Mouse (Mus musculus): ENCODE results near the gene Flnc.
"Not testable (repeated sequence)": the region's sequence is repeated elsewhere in the genome, so short reads cannot be mapped to it uniquely, and the experiment has no call there.

Gene Flnc

DNA sequence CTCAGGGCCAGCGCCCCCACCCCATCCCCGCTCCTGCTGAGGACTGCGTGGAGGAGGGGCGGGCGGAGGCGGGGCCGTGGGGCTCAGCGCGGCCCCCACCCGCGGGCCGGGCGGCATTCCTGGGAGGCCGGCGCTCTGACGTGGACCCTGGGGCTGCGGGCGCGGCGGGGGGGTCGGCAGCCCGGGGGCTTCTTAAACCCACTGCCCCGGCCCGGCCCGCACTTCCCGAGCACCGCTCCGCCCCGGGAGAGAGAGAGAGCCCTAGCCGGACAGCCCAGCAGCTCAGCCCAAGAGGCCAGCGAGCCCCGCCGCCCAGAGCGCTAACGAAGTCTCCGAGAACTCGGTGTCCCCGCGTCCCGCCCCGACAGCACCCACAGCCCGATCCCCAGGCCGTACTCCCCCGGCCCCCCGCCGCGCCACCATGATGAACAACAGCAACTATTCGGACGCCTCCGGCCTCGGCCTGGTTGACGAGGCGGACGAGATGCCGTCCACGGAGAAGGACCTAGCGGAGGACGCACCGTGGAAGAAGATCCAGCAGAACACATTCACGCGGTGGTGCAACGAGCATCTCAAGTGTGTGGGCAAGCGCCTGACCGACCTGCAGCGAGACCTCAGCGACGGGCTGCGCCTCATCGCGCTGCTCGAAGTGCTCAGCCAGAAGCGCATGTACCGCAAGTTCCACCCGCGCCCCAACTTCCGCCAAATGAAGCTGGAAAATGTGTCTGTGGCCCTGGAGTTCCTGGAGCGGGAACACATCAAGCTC lies at the start of gene Flnc:
Gene Flnc, plus strand, starts transcription at position 219 of the 766 bp plus-strand sequence.
- peak; percentile 40 for DNase-seq (ENCODE audit: low spot score)

DNA sequence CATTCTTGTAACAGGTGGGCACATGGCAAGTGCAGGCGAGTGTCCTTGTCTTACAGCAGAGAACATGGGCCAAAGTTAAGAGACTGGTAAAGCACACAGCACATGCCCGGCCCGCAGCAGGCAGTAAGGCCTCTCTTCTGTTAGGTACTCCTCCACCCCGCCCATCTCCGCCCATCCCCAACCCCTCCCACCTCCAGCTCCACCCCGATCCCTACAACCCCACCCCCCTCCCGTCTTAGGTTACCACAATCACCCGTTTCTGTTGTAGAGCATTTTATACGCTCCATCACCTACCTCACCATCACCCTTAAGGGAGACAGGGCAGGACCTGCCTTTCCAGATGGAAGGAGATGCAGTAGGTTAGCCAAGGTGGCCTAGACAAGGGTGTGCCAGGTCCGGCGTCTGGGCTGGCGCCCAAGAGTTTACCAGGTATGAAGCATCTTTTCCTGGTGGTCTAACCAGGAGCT lies 45.0 kb upstream of the Flnc start, which contains the start of gene Opn1sw:
Gene Opn1sw, minus strand, starts transcription at position 417 of the 467 bp plus-strand sequence.
- no peak for DNase-seq (ENCODE audit: low spot score)

DNA sequence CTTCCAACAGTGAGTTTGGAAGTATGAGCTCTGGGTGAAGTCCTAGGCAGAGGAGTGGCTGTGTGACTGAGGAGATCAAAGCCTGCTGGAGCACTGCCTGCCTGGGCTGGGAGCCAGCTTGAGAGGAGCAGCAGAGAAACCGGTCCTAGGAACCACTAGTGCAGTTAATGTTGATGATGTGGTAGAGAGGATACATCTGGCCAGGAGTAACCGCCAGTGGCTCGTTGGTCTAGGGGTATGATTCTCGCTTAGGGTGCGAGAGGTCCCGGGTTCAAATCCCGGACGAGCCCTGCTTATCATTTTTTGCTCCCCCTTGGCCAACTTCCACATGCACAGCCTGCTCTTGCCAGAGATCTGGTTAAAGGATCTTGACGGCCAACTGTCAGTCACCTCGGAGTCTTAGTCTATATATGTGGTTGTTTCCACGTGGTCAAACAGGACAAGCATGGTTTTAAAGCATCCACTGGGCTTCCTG lies 44.4 kb upstream of the Flnc start:
- DNase-seq (ENCODE audit: low spot score), result peak; percentile 95

DNA sequence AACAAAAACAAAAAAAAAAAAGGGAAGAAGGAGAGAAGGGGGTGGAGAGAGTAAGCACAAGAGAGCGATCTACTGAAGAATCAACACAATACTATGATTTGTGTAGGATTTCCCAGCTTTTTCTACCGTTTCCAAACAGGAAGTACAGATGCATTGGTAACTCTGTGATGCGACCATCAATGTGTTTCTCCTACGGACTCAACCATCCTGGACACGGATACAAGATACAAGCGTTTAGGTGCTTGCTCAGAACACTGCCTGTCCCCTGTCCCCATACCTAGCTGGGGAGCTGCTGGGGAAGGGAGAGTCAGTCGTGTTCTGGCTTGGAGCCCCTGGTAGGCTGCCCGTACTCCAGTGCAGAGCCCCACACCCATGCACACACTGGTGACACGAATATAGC lies 43.6 kb upstream of the Flnc start:
- DNase-seq (ENCODE audit: low spot score), result no peak

DNA sequence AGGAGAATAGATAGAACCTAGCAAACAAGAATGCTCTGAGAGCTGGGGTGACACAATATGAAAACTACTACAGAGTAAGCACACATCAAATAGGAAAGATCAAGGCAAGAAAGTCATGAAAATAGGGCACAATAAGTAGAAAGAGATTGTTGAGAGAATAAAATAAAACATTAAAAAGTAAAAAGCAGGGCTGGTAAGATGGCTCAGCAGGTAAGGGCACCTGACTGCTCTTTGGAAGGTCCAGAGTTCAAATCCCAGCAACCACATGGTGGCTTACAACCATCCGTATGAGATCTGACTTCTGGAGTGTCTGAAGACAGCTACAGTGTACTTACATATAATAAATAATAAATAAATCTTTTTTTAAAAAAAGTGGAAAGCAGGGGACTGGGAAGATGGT lies 42.6 kb upstream of the Flnc start:
- not testable (repeated sequence) for DNase-seq (ENCODE audit: low spot score)

DNA sequence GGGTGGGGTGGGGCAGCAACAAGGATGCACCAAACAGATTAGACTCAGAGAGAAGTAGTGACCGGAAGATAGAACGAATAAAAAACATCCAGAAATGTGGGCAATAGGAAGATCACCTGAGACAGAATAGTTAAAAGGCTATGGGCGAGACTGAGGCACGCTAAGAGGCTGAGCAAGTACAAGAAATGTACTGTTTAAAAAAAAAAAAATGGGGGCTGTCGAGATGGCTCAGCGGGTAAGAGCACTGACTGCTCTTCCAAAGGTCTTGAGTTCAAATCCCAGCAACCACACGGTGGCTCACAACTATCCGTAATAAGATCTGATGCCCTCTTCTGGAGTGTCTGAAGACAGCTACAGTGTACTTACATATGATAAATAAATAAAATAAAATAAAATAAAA lies 41.8 kb upstream of the Flnc start:
- not testable (repeated sequence) for DNase-seq (ENCODE audit: low spot score)

DNA sequence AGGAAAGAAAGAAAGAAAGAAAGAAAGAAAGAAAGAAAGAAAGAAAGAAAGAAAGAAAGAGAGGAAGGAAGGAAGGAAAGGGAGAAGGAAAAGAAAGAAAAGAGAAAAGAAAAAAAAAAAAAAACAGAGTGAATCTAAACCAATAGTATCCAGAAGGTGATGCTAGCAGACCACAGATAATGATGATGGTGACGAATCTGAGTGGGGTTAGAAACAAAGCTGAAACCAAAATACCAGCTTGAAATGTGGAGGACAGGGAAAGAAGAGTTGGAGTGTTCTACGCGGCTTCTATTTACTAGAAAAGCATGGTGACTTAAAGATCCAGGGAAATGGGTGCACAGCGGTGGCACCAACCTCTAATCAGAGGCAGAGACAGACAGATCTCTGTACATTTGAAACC lies 41.3 kb upstream of the Flnc start:
- peak; percentile 37 for DNase-seq (ENCODE audit: low spot score)

DNA sequence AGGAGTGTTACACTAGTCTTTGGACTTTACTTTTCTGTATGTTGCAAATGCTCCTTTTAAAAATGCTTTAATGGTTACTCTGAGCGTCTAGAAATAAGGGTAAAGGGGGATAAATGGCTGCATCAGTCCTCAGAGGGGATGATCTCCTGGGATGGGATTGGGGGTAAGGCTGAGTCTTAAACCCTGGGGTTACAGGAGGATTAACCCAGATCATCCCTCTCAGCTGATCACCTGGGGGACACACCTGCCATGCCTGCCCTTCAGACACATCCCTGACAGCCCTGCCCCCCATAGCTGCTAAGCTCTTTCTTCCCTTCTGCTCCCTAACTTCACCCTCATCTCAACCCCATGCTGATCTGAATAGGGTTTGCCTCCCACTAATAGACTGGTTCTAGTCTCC lies 38.8 kb upstream of the Flnc start:
- DNase-seq (ENCODE audit: low spot score), result no peak

DNA sequence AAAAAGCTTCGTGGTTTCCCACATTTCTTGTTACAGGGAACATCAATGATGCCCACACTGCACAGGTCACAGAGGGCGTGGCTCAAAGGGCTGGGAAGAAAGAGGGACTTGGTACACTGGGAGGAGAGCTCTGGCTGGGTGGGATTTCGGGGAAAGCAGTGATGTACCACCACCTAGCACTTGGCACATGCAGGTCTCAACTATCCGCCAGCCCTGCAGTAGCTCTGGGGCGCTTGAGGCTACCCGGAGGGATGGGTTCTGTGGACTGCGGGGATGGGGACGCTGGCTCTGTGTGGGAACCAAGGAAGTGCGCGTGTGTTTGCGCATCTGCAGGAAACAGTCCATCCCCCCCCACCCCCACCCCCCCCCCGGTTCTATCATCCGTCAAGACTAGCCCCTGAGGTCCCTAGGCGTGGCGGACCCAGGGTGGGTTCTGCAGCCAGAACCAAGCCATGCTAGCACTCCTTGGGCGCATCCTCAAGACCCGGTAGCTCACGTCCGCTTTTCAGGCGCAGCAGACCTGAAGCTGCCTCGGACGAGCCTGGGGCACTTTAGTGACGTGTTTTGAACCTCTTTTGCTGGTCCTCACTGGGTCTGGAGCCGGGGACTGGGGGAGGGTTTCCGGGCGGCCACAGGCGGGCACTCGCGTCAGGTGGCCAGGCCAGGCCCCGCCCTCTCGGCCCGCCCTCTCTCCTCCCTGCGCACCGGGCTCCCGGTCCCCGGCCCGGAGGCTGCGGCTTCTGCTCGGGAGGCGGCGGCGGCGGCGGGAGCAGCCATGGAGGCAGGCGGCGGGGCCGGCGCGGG lies 36.9 kb upstream of the Flnc start, which contains the start of gene Ccdc136:
Gene Ccdc136, plus strand, starts transcription at position 400 of the 804 bp plus-strand sequence.
- DNase-seq (ENCODE audit: low spot score), result peak; percentile 27

DNA sequence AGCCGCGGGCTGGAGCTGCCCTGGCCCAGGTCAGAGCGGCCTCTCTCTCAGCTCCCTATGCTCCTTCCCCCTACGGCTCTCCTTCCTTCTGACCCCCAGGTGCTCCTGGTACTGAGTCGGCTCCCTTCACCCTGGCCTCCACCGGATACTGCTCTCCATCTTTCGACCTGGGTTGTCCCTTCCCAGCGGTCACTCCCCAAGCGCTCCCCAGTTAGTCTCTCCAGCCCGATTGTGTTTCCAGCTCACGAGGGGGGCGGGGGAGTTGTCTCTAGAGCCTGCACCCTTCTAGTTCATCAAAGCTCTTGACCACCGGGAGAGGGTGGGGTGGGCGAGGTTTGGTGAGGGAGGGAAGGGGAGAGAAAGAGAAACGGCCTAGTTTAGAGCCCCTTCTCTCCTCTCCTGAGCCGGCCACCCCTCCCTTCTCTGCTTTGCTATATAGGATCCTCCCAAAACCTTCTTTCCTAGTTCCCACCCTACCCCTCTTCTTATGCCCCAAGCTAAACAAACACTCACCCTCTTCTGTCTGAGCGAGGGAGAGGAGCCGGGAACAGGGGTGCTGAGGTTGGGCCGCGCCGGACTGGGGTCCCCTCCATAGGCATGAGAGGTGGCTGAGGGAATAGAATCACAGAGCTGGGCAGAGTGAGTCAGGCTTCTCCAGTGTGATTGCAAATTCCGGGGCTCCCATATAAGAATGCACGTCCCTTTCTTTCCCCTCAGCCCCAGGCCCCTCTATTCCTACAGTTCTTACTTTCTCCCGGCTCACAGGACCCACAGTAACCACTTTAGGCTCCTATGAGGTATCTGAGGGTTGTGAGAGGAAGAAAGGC lies 36.1 kb upstream of the Flnc start:
- no peak for DNase-seq (ENCODE audit: low spot score)

DNA sequence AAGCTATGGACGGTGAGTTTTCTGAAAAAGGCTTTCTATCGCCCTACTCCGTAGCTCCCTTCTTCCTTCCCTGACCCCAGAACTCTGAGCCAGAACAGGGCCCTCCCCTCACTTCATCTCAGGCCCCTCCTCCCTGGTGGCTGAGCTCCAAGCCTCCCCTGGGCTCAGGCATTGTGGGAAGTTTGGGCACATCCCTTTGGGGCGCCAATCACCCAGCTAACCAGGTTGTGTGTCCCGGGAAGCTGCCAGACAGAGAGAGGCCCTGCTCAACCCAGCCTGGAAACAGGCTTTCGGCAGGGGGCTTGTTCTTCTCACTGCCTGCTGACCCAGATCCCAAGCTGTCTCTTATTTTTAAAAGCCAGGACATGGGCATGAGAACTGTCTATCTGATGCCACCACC lies 35.5 kb upstream of the Flnc start:
- DNase-seq (ENCODE audit: low spot score), result no peak

DNA sequence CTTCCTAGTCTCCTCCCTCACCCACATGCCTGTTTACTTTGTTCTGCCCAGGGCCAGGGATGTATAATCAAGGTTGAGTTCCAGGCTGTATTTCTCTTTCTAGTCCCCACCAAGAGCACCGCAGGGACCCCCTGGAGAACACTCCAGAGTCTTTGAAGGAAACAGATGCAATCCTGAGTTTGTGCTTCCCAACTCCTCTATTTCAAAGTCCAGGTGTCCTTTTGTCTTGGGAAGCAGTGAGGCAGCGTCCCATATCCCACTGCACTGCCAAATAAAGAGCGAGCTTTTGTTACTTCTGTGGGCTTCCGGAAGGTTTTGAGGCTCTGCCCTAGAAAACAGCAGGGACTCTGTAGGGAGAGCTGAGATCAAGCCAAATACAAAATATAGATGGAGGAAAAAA lies 33.2 kb upstream of the Flnc start:
- no peak for DNase-seq (ENCODE audit: low spot score)

DNA sequence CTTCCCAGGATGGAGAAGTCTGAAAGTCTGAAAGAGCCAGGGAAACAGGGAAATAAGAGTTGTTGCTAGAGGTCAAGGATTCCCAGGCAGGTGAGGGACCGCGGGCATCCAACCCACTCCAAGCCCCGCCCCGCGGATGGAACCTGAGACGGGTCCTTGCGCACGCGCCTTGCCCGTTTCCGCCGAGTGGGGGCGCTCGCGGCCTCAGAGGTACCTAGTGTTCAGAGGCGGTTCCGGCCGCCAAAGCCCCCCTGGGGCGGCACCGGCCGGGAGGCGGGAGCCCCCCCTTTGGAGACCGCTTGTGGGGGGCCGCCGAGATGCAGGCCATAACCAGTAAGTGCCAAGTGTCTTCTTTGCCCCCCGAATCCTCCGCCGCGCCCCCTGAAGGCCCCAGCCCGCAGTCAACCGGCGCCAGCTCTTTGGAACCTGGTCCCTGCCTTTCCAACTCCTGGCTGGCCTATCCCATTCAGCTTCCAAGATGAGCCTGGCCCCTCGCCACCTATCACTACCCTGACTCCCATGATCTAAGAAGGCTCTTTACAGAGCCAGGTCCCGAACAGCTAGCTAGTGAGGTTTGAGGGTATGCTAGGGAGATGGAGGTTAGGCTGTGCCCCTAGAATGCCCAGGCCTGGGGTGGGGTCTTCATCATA lies 30.2 kb upstream of the Flnc start:
- DNase-seq (ENCODE audit: low spot score), result no peak

DNA sequence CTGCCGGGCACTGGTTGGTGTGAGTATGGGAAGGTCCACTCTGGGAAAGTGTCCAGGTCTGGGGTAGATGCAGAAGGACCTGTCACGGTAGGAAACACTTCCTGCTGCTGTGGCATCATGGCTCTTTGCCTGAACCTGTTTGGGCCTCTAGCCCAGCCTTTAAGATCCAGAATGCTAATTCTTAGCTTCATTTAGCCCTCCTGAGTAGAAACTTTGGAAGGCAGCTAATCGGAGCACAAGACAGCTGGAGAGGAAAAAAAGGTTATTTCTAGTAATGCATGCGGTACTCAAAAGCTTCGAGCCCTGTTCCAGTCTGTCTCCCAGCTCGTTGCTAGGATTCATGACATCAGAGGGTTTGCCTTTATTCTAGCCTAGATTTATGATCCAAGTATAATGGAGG lies 26.6 kb upstream of the Flnc start:
- no peak for DNase-seq (ENCODE audit: low spot score)

DNA sequence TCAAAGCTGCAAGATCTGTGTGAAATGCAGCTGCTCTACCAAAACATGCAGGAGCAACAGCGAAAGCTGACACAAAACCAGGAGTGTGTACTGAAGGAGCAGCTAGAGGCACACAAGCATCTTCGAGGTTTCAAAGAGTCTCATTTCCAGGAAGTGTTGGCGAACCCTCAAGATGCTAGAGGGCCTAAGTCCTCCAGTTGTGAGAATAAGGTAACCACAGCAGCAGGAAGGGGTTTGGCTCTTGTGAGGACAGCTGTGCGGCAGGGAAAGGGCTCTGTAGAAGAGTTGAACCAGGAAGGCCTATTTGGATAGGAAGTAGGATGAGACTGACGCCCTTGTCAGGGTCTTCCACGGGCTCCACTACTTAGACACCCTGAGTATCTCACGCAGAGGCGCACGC lies 17.6 kb upstream of the Flnc start:
- no peak for DNase-seq (ENCODE audit: low spot score)

DNA sequence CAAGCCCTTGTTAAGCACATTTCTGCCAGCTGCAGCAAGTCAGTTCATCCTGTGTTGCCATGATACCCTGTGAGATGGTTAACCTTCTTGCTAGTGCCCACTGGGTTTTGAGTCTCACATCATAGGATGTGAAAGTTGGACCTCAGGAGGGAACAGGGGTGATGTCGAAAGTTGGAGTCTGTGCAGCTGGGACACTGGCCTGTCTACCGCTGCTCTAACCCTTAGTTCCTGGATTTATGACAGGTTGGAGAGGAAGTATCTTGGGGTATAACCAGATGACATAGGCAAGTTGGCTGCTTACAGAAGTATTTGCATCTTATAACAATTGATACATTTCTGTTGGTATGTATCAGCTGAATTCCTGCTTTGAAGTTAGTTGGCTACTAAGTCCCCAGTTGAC lies 12.5 kb upstream of the Flnc start:
- DNase-seq (ENCODE audit: low spot score), result no peak

DNA sequence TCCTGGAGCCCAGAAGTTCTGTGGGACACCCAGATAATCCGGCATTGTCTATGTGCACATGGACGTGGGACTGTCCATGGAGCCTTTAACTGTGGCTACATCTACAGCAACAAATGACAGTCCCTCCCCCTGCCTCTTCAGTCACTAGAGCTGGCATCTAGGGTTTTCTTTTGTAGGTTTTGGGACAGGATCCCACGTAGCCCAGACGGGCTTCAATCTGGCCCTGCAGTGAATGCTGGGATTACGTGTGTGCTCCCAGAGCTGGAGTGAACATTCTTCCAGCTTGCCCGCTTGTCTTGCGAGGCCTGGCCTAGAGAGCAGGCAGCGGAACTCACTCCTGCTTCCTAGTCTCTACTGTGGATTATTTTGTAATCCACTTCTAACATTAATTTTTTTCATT lies 7.9 kb upstream of the Flnc start:
- DNase-seq (ENCODE audit: low spot score), result no peak

DNA sequence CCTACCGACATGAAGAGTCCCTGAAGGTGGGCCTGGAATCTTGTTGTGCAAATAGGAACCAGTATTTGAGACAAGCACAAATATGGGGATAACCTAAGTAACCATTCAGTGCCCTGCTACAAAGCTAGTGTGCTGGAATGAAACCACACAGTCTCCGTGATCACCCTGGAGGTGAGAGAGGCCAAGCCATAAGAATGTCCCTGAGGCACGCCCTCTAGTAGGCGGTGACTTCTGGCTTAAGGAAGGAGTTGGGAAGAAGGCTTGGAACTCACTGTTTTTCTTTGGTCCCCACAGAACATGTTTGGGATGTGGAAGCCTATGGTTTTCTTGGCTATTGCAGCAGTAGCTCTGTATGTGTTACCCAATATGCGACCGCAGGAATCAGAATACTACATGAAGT lies 6.7 kb upstream of the Flnc start:
- DNase-seq (ENCODE audit: low spot score), result no peak

DNA sequence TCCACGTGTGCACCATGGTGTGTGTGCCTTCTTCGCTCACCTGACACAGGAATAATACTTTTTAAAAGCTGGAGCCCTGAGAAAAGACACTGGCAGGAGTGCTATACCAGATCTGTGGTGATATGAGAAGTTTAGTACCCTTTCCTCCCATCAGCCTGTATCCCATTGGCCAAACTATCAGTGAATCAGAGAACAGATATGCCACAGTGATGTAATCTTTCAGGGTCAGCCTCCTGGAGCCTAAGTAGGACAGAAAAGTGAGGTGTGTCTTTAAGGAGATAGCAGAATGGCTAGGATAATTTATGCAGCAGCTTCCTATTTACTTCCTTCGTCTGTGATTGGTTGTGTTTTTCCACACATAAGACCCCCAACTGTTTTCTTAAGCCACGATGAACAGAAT lies 4.9 kb upstream of the Flnc start:
- no peak for DNase-seq (ENCODE audit: low spot score)

DNA sequence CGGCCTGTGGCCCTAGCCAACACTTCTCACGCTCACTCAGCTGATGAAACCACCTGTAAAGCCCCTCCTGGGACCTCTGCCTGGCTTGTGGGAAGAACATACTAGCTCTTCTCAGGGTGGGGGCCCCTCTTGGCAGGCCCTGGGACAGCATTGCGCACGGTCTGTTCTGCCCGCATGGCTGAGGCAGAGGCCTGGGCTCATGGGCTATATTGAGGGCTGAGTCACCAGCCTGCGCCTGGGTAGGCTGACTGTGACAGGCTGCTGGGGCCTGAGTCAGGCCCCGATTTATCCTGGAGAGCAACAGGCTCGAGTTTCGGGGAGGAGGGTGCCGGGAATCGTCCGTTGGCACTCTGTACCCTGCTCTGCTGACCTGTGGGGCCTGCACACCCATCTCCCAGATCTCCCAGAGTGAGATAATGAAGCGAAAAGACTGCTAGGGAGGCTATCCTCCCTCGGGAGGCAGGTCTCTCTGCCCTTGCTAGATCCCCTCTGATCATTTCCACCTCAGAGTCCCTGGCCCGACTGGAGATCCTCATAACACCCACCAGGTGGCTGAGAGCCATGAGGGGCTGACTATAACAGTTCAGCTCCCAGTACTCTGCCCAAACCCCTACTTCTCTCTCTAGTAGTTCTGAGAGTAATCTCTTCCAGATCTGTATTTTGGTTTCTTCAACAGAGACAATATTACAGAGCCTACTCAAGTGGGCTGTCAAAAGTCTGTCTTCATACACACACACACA lies 2.2 kb upstream of the Flnc start:
- peak; percentile 45 for DNase-seq (ENCODE audit: low spot score)

DNA sequence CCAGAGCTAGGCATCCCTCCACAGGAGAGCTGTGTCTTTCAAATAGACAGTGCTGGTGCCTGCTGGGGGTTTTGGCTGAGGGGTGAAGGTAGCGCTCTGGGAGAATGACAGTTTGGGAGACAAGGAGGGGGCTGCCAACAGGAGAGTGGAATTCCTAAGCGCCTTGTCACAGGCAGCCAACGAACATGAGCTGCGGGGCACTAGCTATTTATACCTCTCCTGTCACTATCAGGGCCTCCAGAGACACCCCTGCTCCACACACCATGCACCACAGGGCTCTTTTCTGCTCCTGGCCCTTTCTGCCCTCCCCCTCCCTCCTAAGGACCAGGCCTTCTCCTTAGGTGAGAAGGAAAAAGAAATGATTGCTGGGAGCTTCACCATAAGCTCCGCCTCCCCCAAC lies 1.6 kb upstream of the Flnc start:
- peak; percentile 21 for DNase-seq (ENCODE audit: low spot score)

All from adipocyte (in vitro differentiated cells).